Mouse (Mus musculus) E14TG2a.4 (cell line): ENCODE measurements at regions not wholly inside any gene's neighbourhood (a gene's known extent, or its start where the extent isn't known, plus 50 kb on each side); places are given as distances from the start of the nearest gene placed in this dataset.

Source experiments
- CTCF ChIP-seq: conservative IDR thresholded peaks from 2 replicates; pipeline ENCODE4 v1.5.1; 2014; ENCODE audit warnings: low read length
- POU5F1 ChIP-seq: IDR thresholded peaks from 2 replicates; pipeline ENCODE4 v1.6.1; 2014; ENCODE audit warnings: low read length, borderline replicate concordance

DNA sequence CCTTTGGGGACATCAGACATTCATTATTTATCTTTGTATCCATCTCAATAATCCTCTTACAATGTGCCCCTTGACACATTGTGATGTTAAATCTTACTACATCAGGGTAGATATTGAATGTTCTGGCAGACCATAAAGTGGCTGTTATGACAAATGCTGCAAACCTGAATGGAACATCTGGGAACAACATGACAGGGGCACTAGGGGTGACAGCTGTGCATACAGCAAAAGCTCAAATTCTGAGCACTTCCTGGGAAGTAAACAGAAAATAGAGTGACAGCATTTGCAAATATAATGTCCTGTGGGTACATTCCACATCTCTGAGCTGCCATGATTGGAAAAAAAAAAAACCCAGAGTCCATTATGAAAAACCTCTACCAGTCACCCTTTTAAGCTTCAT is 1162.6 kb upstream of the Sel1l start:
- TF ChIP-seq CTCF (no peak), POU5F1 (no peak)
